Mouse (Mus musculus) CD8-positive naive resting alpha-beta T cell, adult 2 months (primary cell): Measurements from ENCODE around the gene Zkscan7.
"Not testable (repeated sequence)": the region's sequence is repeated elsewhere in the genome, so short reads cannot be mapped to it uniquely, and the experiment has no call there.

Experiments used
- DNase-seq, 2 experiments: peaks; one replicate each; pipeline ENCODE4 v3.0.0; 2022; ENCODE audit warnings: low read depth in 2 of 2, low spot score in 2 of 2

Zkscan7 gene

DNA sequence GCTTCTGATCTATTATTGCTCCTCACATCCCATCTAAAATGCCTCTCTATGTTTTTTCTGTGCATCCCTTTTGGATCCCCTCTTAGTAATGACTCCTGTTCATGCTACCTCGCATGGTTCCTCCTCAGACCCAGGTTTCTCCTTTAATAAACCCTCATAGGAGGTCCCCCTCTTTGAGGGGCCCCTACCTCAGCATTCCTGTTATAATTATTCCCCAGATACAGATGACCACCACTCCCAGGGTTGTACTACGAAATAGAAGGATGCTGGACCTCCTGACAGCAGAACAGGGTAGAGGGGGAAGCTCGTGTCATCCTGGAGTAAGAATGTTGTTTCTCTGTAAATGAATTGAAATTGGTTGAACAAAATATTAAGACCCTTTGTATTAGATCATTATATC is at the start of gene Zkscan7:
Zkscan7 (plus strand) TSS at position 301 of the 400 bp plus-strand sequence.
- DNase-seq: no peak

DNA sequence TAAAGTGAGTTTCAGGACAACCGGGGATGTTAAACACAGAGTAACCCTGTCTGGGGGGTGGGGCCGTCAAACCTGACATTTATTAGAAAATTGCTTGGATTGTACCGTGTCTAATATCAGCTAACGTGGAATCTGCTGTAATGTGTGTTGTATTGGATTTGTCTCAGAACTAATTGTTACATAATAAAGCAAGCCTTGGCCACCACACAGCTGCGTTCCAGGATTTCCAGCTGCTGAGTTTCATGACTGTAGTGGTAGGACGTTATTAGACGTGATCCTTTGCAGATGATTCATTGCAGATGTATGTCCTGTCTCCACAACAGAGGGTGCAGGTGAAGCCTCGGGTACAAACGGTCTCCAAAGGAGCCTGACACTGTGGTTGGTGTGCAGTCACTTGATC is 49.4 kb upstream of the Zkscan7 start:
- DNase-seq: no peak

DNA sequence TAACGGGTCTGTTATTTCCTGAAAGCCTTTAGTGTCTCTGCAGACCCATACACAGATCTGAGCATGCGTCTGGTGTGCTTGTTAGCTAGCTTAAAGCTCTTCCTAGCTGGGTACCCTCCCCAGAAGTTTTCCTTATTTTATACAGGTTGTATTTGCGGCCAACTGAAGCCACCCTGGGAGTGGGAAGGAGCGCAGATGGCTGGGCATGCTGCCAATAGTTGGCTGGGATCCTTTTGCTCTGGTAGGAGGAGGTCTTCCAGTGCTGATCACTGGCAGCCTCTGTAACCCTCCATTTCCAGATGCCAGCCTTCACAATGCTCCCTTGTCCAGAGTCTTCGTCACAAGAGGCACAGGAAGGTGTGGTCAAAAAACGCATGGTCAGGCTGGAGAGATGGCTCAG is 48.7 kb upstream of the Zkscan7 start:
- no peak for DNase-seq

DNA sequence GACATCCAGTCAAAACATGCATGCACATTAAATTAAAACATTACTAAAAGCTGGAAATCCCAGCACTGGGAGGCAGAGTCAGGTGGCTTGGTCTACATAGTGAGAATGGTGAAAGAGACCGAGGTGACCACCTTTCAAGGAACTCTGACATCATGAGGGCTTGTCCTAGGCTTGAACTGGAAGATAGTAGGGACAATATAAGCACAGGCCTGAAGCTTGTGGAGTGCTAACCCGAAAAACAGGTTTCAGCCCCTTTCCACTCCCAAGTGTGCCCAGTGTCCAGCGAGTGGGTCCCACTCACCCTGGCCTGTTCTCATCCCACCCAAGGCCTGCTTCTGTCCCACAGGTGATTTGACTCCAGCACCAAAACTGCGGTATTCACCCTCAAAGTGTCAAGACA is 48.3 kb upstream of the Zkscan7 start:
- no peak for DNase-seq

DNA sequence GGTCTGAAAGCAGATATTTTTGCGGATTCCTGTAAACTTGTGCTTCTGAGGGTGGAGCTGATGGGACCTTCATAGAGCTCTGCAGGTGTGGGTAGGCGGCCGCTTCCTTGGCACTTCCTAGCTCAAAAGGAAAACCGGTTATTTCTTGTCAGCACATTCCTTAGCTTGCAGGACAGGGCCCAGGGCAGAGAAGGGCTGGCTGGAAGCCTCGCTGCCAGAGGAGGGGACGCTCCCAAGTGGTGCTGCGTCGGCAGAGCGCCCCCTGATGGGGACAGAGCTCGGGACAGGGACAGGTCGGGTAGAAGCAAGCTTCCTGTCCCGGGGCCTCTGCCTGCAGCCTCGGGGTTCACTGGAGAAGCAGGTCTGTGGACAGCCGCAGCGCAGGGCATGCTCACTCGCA is 47.8 kb upstream of the Zkscan7 start:
- DNase-seq: no peak

DNA sequence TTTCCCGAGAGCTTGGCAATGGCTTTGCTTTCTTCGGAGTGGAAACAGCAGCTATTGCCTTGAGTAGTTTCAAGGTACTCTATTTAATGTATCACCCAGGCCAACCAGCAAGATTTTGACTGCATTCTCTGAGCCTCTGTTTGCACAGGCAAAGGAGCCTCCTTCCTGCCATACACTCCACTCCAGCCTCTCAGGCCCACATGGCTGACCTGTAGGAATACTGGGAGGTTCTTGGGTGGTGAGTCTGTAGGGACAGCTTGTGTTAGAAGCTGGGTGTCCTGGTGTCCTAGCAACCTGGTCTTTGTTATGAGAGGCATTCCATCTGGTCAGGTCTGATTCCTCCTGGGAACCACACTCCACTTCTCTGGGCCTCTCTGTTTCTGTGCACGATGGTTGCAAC is 41.7 kb upstream of the Zkscan7 start, which contains the start of gene Gm35549:
Gm35549 (minus strand) TSS at position 276 of the 400 bp plus-strand sequence.
- no peak for DNase-seq

DNA sequence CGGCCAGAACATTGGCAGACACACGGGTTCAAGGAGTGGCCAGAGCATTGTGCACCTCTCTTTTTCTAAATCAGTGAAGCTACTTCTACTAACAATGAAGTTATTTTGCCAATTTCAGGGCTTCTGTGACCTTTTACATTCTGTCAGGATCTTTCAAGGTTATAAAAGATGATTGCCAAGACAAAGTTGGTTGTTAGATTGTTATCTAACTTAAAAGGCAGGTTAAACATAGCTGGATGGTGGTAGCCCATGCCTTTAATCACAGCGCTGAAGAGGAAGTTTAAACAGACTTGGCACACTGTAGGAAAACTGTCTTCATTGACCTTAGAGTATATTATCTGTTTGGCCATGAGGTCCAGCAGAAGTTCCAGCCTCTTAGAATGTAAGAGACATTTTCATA is 39.9 kb upstream of the Zkscan7 start:
- no peak for DNase-seq

DNA sequence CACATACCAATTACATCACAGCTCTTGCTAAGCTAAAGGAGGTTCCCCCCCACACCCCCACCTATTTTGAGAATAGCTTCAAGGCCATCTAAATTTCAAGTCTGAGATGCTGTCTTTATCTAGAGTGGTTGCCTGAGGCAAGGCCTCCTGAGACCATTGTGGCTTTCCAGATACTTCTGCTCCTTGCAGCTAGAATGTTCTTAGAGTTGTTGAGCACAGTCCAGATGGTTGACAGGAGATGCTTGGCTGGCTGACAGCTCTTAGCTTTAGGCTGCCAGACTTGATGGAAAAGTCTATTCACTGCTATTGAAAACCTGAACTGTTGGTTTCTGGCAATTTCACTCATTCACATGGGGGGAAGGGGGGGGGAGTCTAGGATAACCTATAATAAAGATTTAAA is 39.3 kb upstream of the Zkscan7 start:
- no peak for DNase-seq

DNA sequence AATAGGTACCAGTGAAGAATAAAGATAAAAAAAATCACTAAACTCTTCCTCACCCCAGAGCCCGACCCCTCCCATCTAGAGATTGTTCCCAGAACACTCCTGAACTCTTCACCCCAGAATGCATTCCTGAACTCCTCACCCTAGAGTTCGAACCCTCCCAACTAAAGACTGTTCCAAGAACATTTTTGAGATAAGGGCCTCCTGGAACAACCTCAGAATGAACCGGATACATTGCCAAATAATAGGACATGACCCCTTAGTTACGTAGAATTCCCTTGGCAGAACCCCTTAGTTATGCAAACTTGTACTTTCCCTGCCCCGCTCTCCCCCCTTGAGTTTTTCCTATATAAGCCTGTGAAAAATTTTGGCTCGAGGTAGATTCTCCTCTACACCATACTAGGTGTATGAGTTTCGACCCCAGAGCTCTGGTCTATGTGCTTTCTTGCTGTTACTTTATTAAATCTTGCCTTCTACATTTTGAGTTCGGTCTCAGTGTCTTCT is 37.6 kb upstream of the Zkscan7 start:
- DNase-seq: not testable (repeated sequence)

DNA sequence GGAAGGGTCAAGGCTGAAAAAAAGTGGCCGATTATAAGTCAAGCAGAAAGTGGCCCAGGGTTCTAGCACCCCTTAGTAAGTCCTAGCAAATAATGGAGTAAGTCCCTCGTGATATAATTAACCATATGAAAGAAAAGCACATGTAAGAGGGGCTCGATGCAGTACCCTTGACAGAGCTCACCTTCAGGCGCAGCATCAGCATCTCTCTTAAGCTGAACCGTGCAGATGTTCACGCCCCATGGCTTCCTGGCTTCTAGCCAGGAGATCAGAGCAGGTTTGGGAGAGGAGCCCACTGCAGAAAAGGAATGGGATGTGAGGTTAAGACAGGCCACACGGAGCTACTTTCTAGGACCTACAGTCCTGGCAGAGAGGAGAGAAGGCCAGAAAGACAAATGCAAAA is 31.0 kb upstream of the Zkscan7 start:
- DNase-seq: no peak

DNA sequence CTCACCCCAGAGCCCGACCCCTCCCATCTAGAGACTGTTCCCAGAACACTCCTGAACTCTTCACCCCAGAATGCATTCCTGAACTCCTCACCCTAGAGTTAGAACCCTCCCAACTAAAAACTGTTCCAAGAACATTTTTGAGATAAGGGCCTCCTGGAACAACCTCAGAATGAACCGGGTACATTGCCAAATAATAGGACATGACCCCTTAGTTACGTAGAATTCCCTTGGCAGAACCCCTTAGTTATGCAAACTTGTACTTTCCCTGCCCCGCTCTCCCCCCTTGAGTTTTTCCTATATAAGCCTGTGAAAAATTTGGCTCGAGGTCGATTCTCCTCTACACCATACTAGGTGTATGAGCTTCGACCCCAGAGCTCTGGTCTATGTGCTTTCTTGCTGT is 30.3 kb upstream of the Zkscan7 start:
- DNase-seq: not testable (repeated sequence)

DNA sequence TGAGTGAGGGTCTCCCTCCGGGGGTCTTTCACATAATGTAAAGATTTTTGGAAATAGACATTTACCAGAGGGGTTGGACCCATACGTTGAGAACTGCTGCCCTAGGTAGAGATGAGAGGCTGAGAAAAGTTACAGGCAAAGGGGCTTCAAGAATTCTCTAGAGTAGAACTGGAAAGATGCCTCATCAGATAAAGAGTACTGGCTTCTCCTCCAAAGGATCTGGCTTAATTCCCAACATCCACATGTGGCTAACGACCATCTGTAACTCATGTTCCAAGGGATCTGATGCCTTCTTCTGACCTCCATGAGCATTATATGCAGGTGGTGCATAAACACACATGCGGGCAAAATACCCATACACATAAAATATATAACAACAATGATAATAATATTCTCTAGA is 29.9 kb upstream of the Zkscan7 start:
- DNase-seq: no peak

DNA sequence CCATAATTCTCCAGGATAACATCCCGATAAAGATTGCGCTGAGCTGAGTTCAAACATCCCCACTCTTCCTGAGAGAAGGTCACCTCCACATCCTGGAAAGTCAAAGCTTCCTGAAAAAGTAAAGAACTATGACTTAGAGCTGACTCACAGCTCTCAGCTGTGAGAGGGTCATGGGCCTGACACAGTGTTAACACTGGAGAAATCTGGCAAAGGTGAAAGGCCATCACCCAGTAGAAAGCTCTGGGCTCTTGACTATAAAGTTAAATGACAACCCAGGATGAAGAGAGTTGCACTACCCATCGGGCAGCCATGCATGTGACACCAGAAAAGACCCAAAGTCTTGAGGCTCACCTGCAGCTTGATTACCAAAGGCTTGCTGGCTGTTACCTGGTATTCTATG is 28.8 kb upstream of the Zkscan7 start:
- no peak for DNase-seq

DNA sequence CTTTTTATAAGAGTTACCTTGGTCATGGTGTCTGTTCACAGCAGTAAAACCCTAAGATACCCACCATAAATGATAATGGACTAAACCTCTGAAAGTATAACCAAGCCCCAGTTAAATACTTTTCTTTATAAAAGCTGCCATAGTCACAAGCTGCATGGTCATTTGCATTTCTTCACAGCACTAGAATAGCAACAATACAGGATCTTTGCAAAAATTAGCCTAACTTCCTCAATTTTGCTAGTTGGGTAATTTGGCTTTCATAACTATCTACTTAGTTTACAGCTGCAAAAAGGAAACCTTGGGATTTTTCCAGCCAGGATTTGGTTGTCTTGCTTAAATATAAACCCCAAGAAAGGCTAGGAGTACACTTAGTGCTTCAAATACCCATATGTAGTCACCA is 24.7 kb upstream of the Zkscan7 start:
- no peak for DNase-seq

DNA sequence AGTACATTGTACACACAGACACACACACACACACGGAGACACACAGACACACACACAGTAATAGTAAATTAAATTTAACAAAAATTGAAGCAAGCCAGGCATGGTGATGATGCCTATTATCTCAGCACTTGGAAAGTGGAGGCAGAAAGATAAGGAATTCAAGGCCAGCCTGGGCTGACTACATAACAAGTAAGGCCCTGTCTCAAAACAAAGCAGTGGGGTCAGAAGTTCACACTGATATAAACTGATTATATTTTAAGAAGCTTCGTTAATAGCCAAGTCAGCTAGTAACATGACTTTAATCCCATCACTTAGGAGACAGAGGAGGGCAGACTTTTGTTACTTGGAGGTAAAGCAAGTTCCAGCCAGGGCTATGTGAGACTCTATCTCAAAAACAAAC is 21.8 kb upstream of the Zkscan7 start:
- no peak for DNase-seq

DNA sequence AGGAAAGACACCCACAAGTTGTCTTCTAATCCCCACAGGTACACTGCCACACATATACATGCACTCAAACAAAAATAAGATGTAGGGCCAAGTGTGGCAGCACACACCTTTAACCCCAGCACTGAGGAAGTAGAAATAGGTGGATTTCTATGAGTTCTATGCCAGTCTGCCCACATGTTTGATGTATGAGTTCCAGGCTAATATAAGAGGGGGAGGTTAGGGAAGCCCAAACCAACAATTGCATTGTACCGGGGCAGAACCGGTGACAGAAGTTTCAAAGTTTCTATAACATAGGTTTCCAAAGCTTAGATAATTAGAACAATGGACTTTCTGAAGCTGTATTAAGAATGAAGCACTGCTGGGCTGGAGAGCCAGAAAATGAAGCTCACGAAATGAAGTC is 20.6 kb upstream of the Zkscan7 start:
- DNase-seq: no peak

DNA sequence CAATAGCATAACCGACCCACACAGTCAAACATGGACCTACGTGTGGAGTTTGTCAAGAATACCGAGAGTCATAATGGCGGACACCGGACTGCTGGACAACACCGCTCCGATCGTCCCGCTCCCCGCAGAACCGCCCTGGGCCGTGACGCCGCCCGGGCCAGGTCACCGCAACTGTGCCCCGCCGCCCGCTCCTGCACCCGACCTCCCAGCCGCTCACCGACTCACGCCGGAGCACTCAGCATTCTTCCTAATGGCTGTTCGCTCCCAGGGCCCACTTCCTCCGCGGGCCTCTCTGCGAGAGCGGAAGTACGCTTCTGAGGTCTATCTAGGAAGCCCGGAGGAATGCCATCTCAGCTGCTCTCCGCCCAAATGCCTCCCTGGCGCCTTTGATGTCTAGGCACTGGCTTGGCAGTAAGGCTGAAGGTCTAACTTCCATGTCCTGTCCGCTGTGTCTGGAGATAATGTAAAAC is 19.8 kb upstream of the Zkscan7 start, which contains the start of gene Zfp445:
Zfp445 (minus strand) TSS at position 310 of the 470 bp plus-strand sequence.
- DNase-seq: peak; percentile 76 to 77

DNA sequence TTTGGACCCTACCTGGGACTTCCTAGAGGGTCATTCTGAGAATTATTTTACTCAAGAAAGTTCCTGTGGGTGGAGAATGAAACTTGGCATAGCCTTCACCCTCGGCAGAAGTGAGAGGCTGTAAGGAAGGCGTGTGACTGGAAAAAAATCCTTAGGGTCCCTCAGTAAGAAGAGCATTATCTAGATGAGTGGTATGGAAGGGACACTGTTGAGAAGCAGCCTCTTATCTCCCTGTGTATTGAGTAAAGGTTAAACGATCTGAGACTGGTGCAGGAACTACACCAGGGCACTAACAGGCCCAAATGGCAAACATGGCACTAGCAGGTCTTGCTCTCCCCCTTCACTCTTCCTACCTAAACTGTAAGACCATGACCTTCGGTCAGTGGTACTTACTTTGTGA is 19.3 kb upstream of the Zkscan7 start:
- DNase-seq: no peak

DNA sequence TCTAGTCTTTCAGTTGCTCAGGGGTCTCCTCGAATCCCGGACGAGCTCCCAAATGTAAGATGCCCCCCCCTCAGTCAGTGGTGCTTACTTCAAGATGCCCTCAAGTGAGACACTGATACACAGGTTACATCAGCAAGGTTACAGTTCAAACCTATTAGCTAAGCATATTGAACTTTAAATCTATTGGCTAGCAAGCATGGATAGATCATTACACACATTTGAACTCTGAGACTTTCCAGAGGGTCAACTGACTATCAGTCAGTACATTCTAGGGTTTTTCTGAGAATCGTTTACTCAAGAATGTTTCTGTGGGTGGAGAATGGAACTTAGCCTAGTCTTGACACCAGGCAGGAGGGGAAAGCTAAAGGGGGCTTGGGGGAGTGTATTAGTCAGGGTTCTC is 12.9 kb upstream of the Zkscan7 start:
- no peak for DNase-seq

DNA sequence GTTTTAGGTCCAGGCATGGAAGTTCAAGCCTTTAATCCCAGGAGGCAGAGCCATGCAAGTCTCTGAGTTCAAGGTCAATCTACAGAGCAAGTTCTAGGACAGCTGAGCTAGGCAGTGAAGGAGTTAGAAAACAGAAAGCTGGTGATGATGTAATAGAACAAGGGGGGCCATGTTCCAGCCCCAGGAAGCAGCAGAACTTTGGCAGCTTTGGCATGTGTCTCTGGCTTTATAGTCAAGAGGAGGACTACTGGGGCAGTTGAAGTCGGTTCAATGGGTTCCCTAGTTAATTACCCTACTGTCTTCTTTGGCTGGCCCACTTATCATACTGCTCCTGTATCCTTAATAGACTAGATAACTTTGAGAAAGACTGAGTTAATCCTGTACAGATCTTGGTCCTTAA is 10.8 kb upstream of the Zkscan7 start:
- no peak for DNase-seq

DNA sequence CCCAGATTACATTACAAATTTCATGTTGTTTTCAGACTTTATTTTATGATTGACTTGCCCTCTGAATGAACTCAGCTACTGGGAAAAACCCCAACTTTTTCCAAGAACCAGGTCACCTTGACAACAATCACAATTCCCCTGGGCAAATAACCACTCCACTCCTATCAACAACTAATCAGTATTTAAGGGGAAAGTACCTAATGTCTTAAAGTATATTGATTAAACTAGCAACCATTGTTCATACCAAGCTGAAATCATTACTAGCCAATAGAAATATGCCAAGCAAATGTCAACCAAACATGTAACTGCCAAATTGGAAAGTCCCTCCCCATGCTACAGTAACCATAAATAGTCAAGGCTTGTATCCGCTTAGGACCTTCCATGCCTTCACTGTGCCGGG is 10.3 kb upstream of the Zkscan7 start:
- no peak for DNase-seq

DNA sequence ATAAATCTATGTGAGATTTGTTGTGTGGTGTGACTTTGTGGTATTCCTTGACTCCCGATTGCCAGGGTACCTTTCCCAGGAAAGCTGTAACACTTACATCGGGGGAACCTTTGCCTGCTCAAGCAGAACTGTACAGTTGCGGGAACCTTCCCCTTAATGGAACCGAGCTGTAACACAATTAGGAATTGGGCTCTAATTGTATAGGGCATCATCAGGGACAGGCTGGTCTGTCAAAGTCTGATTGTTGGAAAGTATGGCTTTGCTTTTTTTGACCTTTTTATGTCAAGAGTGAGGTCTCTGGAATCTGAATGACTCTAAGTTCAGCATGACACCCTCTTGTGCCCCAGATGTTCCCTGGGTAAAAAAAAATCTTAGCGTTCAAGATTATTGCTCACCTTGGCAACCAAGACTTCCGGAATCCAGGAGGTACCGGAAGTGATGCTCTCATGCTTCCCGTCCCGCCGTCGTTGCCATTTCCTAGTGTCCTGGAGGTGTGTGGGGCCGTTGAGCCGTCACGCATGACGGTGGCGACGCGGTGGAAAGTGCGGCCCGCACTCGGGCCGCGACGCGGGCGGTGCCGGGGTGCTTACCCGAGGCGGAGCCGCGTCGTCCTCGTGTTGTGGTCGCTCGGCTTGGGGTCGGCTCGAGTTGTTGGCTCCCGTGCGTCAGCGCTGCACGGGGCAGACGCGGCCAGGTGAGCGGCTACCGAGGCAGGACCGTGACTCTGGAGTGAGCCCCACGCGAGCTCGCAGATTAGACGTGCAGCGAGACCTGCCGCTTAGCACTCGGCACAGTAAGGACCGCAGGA is 1.1 kb downstream of the Zkscan7 start:
- DNase-seq: peak; percentile 47 to 63

DNA sequence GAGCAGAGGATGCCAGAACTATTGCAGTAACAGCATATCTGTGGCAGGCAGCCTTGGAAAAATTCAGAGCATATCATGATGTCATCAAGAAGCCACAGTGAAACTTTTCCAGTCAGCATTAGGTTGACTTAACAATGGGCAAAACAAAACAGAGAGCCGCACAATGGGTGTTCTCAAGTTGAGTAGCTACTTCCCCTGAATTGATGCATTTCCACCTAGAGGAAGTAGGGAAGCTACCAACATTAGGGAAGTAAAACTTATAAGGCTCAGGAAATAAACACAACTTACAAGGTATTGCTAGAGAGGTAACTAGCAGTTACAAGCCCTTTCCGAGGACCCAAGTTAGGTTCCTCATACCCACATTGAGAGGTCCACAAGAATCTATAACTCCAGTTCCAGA is 15.6 kb downstream of the Zkscan7 start:
- no peak for DNase-seq
